Mouse (Mus musculus): ENCODE results near the gene Nav2. TPM values are rescaled to one million over a fixed set of nuclear protein-coding genes. Genes with fewer than 3 reads are reported as not detected.
A peak's percentile ranks its signal among the peaks of the same experiment; 100 is the strongest.

Nav2 gene
- polyA plus RNA-seq, 1 experiment = 38.5 TPM

DNA sequence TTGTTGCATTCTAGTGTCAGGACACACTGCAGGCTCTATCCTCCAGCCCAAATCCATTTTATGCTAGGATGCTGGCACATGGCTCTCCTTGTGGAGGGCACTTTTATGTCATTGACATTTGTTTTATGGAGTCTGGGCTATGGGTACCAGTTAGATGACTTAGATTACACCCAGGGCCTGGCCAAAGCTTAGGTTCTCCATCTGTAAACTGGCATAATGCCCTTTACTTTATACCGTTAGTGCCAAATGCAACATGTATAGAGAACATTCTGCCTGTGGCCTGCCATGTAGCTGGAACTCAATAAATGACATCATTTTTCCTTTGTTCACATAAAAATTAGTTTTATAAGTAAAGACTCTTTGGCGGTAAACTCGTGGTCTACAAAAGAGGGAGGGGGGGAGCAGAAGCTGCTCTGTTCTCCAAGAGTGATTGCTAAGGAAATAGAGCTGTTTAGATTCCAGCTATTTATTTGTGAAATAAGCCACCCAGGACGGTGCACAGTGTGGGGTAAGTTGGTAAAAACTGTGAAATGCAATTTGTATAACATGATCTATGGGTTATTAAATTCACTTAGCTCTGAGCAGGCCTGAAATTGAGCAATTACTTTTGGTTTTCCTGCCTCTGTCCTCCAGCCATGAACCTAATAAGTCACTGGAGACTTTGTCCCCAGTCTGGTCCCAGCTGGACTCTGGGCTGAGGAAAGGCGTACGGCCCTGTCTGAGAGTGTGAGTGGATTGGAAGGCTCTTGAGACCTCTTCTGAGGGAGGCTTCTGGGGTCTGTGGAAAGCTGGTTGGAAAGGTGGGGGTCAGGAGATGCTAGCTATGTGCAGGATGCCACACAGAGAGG is 137.2 kb downstream of the Nav2 start:
- Histone ChIP-seq H3K4me1 (ENCODE audit: control insufficient read depth, insufficient read depth, low read length) (no peaks in the 10 kb centered on the region), H3K27ac (ENCODE audit: insufficient read depth, low read length) (no peak overlapping the region), H3K4me3 (ENCODE audit: insufficient read depth, low read length) (no peak overlapping the region)
- TF ChIP-seq CTCF (IDR thresholded peaks at IDR 0.05; ENCODE audit: extremely low read depth, insufficient read depth, low read length) = no peak
- no peak for TF ChIP-seq POLR2A (IDR thresholded peaks at IDR 0.05; ENCODE audit: extremely low read depth, insufficient read depth, low read length)

DNA sequence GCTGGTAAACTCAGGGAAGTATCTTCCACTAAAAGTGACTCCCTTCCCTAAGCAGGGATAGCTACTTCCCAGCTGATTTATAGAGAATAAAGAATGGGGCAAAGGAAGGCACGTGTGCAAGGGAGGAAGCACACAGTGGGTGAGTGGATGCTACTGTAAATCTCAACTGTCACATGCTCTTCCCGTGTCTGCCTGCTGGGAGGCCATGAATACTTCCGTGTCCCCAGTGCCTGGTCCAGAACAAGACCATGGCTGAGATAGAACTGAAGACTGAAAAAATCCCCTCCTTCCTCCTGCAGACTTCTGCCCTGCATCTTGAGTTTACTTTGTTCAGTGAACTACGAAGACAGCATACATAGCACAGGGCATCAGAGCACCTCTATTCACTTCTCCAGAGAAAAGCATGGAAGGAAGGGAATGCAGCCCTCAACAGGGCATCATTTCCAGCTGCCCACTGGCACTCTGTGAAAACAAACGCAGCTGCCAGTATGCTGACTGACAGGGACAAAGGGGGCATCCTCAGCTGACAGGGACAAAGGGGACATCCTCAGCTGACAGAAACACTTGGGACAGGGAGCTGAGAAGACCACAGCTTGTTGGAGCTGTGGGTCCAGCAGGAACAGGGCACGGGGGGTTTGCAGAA is 138.0 kb downstream of the Nav2 start:
- H3K27ac ChIP-seq (ENCODE audit: insufficient read depth, low read length) = no peak overlapping the region
- no peaks in the 10 kb centered on the region for H3K4me1 ChIP-seq (ENCODE audit: control insufficient read depth, insufficient read depth, low read length)
- H3K4me3 ChIP-seq (ENCODE audit: insufficient read depth, low read length) = no peak overlapping the region
- no peak for TF ChIP-seq POLR2A (IDR thresholded peaks at IDR 0.05; ENCODE audit: extremely low read depth, insufficient read depth, low read length)
- TF ChIP-seq CTCF (IDR thresholded peaks at IDR 0.05; ENCODE audit: extremely low read depth, insufficient read depth, low read length) = no peak

DNA sequence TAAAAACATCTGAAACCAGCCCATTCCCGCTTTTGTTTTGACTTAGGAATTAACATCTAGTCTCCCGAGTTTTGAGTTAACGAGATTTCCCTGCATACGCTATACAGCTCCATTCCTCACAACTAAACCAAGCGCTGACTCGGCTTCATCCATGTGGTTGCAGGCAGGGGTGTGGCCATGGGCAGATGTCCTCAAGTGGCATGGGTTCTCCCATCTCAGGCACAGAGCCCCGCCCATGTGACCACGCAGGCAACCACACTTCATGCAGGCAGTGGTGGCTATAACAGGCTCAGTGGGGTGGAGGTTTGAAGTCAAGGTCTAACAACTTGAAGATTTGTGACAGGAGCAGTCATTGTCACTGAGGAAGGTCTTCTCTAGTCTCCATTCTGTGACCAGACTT is 138.8 kb downstream of the Nav2 start:
- H3K4me1 ChIP-seq (ENCODE audit: control insufficient read depth, insufficient read depth, low read length) = no peaks in the 10 kb centered on the region
- H3K4me3 ChIP-seq (ENCODE audit: insufficient read depth, low read length) = no peak overlapping the region
- no peak overlapping the region for H3K27ac ChIP-seq (ENCODE audit: insufficient read depth, low read length)
- TF ChIP-seq CTCF (IDR thresholded peaks at IDR 0.05; ENCODE audit: extremely low read depth, insufficient read depth, low read length) (no peak), POLR2A (IDR thresholded peaks at IDR 0.05; ENCODE audit: extremely low read depth, insufficient read depth, low read length) (no peak)

GRCm38 (mm10) chr7:49052871-49053618 is 144.5 kb downstream of the Nav2 start:
- H3K4me1 ChIP-seq (ENCODE audit: control insufficient read depth, insufficient read depth, low read length) = no peaks in the 10 kb centered on the region
- H3K27ac ChIP-seq (ENCODE audit: insufficient read depth, low read length) = no peak overlapping the region
- no peak for TF ChIP-seq POLR2A (IDR thresholded peaks at IDR 0.05; ENCODE audit: extremely low read depth, insufficient read depth, low read length)
- no peak for TF ChIP-seq CTCF (IDR thresholded peaks at IDR 0.05; ENCODE audit: extremely low read depth, insufficient read depth, low read length)
- no peak overlapping the region for H3K4me3 ChIP-seq (ENCODE audit: insufficient read depth, low read length)

DNA sequence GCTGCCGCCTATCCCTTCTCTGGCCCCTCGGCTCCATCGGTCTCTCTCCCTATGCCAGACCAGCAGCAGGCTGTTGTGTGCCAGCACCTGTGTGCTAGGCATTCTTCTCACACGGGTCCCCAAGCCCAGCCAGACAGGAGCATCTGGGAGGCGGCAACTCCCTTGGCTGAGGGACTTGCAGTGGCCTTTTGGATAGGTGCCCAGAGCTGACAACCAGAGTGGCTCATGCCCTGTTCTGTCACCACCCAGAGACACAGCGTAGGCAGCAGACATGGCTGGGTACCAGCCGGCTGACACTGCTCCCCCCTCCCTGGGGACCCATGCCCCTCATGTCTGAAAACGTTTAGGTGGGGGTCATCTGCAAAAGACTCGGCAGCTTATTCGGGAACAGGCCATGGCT is 146.8 kb downstream of the Nav2 start:
- H3K27ac ChIP-seq (ENCODE audit: insufficient read depth, low read length) = no peak overlapping the region
- no peak overlapping the region for H3K4me3 ChIP-seq (ENCODE audit: insufficient read depth, low read length)
- no peaks in the 10 kb centered on the region for H3K4me1 ChIP-seq (ENCODE audit: control insufficient read depth, insufficient read depth, low read length)
- TF ChIP-seq POLR2A (IDR thresholded peaks at IDR 0.05; ENCODE audit: extremely low read depth, insufficient read depth, low read length) (no peak), CTCF (IDR thresholded peaks at IDR 0.05; ENCODE audit: extremely low read depth, insufficient read depth, low read length) (no peak)

- no peak overlapping the region for H3K27ac ChIP-seq (ENCODE audit: insufficient read depth, low read length)
- TF ChIP-seq POLR2A (IDR thresholded peaks at IDR 0.05; ENCODE audit: extremely low read depth, insufficient read depth, low read length) = no peak
- no peak for TF ChIP-seq CTCF (IDR thresholded peaks at IDR 0.05; ENCODE audit: extremely low read depth, insufficient read depth, low read length)
- H3K4me3 ChIP-seq (ENCODE audit: insufficient read depth, low read length) = no peak overlapping the region
- H3K4me1 ChIP-seq (ENCODE audit: control insufficient read depth, insufficient read depth, low read length) = no peaks in the 10 kb centered on the region
These were observed 149.9 kb downstream of the Nav2 start for GRCm38 (mm10) chr7:49058304-49059012.

- no peak for TF ChIP-seq POLR2A (IDR thresholded peaks at IDR 0.05; ENCODE audit: extremely low read depth, insufficient read depth, low read length)
- no peak overlapping the region for H3K4me3 ChIP-seq (ENCODE audit: insufficient read depth, low read length)
- H3K27ac ChIP-seq (ENCODE audit: insufficient read depth, low read length) = no peak overlapping the region
- H3K4me1 ChIP-seq (ENCODE audit: control insufficient read depth, insufficient read depth, low read length) = no peaks in the 10 kb centered on the region
These were observed 156.4 kb downstream of the Nav2 start for GRCm38 (mm10) chr7:49064792-49065521.

- Histone ChIP-seq H3K4me3 (ENCODE audit: insufficient read depth, low read length) (no peak overlapping the region), H3K4me1 (ENCODE audit: control insufficient read depth, insufficient read depth, low read length) (no peaks in the 10 kb centered on the region), H3K27ac (ENCODE audit: insufficient read depth, low read length) (no peak overlapping the region)
- TF ChIP-seq POLR2A (IDR thresholded peaks at IDR 0.05; ENCODE audit: extremely low read depth, insufficient read depth, low read length) (no peak), CTCF (IDR thresholded peaks at IDR 0.05; ENCODE audit: extremely low read depth, insufficient read depth, low read length) (0 out of 2 replicates have a peak, but pooled peaks have one; percentile 13)
These were observed 157.3 kb downstream of the Nav2 start for GRCm38 (mm10) chr7:49065621-49066475.

Measured in cortical plate, adult 2 months (tissue).